Mouse (Mus musculus) ES-E14 (cell line): ENCODE data around the gene Sycp2. TPM values are rescaled to one million over a fixed set of nuclear protein-coding genes. Genes with fewer than 3 reads are reported as not detected.

Experiments
- DNase-seq: peaks from one replicate; pipeline ENCODE4 v3.0.0-alpha.2; 2013; ENCODE audit warnings: low read depth, low spot score
- H3K27ac ChIP-seq: 2 replicates; pipeline ENCODE4 v1.5.1; 2012; ENCODE audit warnings: low read depth, mild to moderate bottlenecking, low read length, moderate library complexity, mixed read lengths; ENCODE audit not compliant: poor library complexity, insufficient read depth, severe bottlenecking
- H3K36me3 ChIP-seq: 2 replicates; pipeline ENCODE4 v1.6.1; 2012; ENCODE audit warnings: mild to moderate bottlenecking, low read length, moderate library complexity, mixed read lengths; ENCODE audit not compliant: control insufficient read depth, poor library complexity, insufficient read depth, severe bottlenecking
- H3K4me1 ChIP-seq, 2 experiments: fragments of 150-350 bp in 1 of 2; sonication (generic) in 1 of 2; 2 replicates each; pipeline ENCODE4 v1.6.1; 2012; ENCODE audit warnings: low read length in 2 of 2, mild to moderate bottlenecking in 1 of 2, mixed read lengths in 1 of 2; ENCODE audit not compliant: control insufficient read depth in 2 of 2, insufficient read depth in 2 of 2, poor library complexity in 1 of 2
- H3K4me3 ChIP-seq, 2 experiments: fragments of 150-350 bp in 1 of 2; sonication (generic) in 1 of 2; 2 replicates each; pipeline ENCODE4 v1.5.1; 2012; ENCODE audit warnings: low read length in 2 of 2, low read depth in 1 of 2, mild to moderate bottlenecking in 1 of 2, mixed read lengths in 1 of 2; ENCODE audit not compliant: insufficient read depth in 1 of 2, poor library complexity in 1 of 2, severe bottlenecking in 1 of 2
- H3K9ac ChIP-seq: 2 replicates; pipeline ENCODE4 v1.6.1; 2012; ENCODE audit warnings: low read depth, mild to moderate bottlenecking, low read length, mixed read lengths; ENCODE audit not compliant: poor library complexity, insufficient read depth, severe bottlenecking
- H3K9me3 ChIP-seq: fragments of 150-350 bp; sonication (generic); 2 replicates; pipeline ENCODE4 v1.6.1; 2012; ENCODE audit warnings: low read depth, mild to moderate bottlenecking, low read length; ENCODE audit not compliant: control insufficient read depth, insufficient read depth
- CHD2 ChIP-seq: IDR thresholded peaks from 2 replicates; pipeline ENCODE4 v1.6.1; 2014; ENCODE audit warnings: mild to moderate bottlenecking, low read depth, low read length, inconsistent platforms
- HCFC1 ChIP-seq: IDR thresholded peaks from 2 replicates; pipeline ENCODE4 v1.6.1; 2012; ENCODE audit warnings: low read length, inconsistent platforms, borderline replicate concordance; ENCODE audit not compliant: insufficient read depth
- MAFK ChIP-seq: IDR thresholded peaks from 2 replicates; pipeline ENCODE4 v1.6.1; 2014; ENCODE audit warnings: mild to moderate bottlenecking, low read depth, low read length, inconsistent platforms; ENCODE audit not compliant: insufficient read depth
- ZC3H11A ChIP-seq: IDR thresholded peaks from 2 replicates; pipeline ENCODE4 v1.6.1; 2012; ENCODE audit warnings: low read depth, mild to moderate bottlenecking, inconsistent platforms, low read length, borderline replicate concordance
- ZNF384 ChIP-seq: IDR thresholded peaks from 2 replicates; pipeline ENCODE4 v1.6.1; 2012; ENCODE audit warnings: low read depth, low read length, inconsistent platforms
- in situ Hi-C, 2 experiments: fragments of 600-800 bp; cut with MboI; formaldehyde crosslinking; loops; one replicate each; pipeline ENCODE4 v1.15.1; 2025; ENCODE audit warnings: low sequenced_read_pairs in 2 of 2, inconsistent platforms in 1 of 2; ENCODE audit not compliant: unreplicated experiment in 2 of 2
- total RNA-seq: library from RNA; depleted of rRNA; stranded (reverse); fragments of 300-350 nt; gene quantifications from 2 replicates; pipeline ENCODE4 v1.2.3, GENCODE M21; 2012

Sycp2 gene
- total RNA-seq, 1 experiment: 1.4 TPM

DNA sequence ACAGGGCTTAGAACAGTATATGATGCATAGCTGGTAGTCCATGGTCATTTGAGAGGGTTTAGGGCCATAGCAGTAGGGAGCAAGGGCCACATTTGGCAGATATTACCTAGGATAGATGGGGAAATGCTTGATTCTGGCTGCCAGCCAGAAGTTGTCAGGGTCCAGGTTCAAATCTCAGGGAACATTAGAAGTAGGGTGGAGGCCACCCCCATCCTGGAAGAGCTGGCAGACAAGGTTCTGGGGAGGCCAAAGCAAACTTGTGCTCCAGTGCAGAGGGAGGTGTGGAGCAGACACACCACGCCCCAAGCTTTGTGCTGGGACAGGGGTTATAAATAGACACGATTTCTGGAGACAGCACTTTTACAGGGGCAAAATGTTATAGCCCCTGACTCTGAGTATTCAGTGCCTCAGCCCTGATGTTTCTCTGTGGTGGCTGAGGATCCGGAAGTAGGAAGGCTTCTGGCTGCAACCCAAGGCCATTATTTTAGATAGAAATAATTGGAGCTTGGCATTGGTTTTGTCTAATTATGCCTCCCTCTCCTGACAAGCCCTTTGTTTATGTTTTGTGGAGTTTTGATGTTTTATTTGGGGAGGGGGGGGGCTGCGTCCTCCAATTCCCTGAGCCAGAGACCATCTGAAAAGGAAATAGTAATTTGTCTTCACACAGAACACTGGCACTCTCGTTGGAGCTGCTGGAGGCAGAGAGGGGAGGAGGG is 80.6 kb downstream of the Sycp2 start:
- Histone ChIP-seq H3K36me3 (no peaks in the 10 kb centered on the region), H3K9ac (no peak overlapping the region), H3K9me3 (no peaks in the 10 kb centered on the region), H3K4me3 (no peak overlapping the region), H3K27ac (no peak overlapping the region), H3K4me1 (peaks cover 0 to 6% of the 10 kb centered on the region in 2 experiments; a peak in 1 of 4 replicates)
- TF ChIP-seq ZNF384 (no peak), MAFK (no peak), ZC3H11A (no peak), CHD2 (no peak), HCFC1 (no peak)
- in situ Hi-C loops: no loop called here
- DNase-seq: no peak

DNA sequence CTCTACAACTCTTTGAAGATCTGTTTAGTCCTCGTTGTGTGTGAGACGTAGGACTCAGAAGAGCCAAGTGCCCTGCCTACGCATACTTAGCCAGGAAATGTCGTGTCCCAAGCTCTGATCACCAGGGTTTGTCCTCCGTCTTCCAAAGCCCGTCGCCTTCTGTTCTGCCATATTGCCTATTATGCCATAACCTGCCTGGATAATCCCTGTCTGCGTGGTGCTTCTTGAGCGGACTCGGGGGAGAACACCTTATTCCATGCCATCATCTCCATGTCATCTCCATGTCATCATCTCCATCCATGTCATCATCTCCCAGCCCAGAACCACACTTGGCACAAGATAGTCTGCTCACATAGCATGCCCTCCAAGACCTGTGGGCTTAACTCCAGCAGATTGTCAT is 81.4 kb downstream of the Sycp2 start:
- H3K9ac ChIP-seq: no peak overlapping the region
- H3K9me3 ChIP-seq: no peaks in the 10 kb centered on the region
- H3K4me3 ChIP-seq: no peak overlapping the region
- no peak for DNase-seq
- in situ Hi-C loops: no loop called here
- H3K36me3 ChIP-seq: no peaks in the 10 kb centered on the region
- H3K4me1 ChIP-seq: peaks cover 0 to 6% of the 10 kb centered on the region in 2 experiments; a peak in 1 of 4 replicates
- TF ChIP-seq CHD2 (no peak), MAFK (no peak), ZC3H11A (no peak), ZNF384 (no peak), HCFC1 (no peak)
- H3K27ac ChIP-seq: no peak overlapping the region

DNA sequence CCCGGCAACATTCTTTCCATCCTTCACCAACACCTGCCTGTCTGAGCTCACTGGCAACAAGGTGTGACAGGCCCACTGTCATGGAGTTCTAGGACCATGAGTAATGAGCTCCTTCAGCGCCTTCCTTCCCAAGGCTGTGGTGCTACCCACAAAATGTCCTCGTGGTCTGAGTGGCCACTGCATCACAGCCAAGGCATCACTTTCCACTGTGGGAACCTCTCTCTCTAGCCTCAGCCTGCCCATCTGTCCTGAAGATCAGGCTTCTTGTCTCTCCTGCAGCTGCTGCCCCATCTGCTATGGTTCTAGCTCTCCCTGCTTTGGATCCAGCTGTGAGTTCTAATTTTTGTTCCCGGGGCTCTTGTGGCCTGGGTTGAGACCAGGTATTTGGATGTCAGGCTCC is 82.7 kb downstream of the Sycp2 start:
- Histone ChIP-seq H3K9ac (no peak overlapping the region), H3K27ac (no peak overlapping the region), H3K4me3 (no peak overlapping the region), H3K9me3 (no peaks in the 10 kb centered on the region), H3K36me3 (no peaks in the 10 kb centered on the region), H3K4me1 (peaks cover 0 to 6% of the 10 kb centered on the region in 2 experiments; a peak in 1 of 4 replicates)
- TF ChIP-seq ZC3H11A (no peak), CHD2 (no peak), MAFK (no peak), HCFC1 (no peak), ZNF384 (no peak)
- in situ Hi-C loops: no loop called here
- DNase-seq: no peak

DNA sequence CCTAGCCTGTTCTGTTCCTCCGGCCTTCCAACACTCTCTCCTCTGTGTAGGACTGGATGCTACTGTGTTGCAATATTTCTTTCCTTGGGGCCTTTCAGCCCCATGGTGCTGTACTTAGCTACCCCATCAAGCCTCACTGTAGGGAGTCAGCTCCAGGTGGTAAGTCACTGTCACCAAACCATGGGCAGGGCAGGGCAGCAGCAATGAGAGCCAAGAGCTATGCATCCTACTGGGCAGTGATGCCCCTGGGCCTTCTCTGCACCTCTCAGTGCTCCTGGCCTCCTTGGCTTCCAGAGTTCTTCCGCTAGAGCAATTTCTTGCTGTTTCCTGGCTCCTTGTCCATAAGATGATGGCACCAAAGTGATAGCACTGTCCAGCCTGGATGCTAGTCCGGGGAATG is 83.1 kb downstream of the Sycp2 start:
- Histone ChIP-seq H3K9me3 (no peaks in the 10 kb centered on the region), H3K4me1 (peaks cover 0 to 6% of the 10 kb centered on the region in 2 experiments; a peak in 1 of 4 replicates), H3K4me3 (no peak overlapping the region), H3K27ac (no peak overlapping the region), H3K9ac (no peak overlapping the region), H3K36me3 (no peaks in the 10 kb centered on the region)
- no peak for DNase-seq
- TF ChIP-seq ZNF384 (no peak), ZC3H11A (no peak), CHD2 (no peak), MAFK (no peak), HCFC1 (no peak)
- in situ Hi-C loops: no loop called here

DNA sequence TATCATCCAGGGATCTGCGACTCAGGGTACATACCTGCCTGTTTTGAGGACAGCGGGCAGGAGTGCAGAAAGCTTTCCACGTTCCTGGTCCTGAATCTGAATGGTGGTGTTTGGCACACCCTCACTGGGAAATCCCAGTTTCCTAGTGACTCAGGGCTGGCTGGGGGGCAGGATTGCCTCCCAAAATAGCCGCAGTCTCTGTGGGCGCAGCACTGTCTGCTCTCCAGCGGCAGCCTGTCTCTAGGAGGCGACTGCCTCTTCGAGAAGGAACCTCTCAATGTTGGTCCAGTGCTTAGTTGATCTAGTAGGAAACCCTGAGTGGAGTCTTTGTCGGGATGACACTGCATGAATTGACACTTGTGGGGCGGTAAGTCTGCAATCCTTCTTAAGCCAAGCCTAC is 86.2 kb downstream of the Sycp2 start:
- H3K4me3 ChIP-seq: no peak overlapping the region
- H3K9ac ChIP-seq: no peak overlapping the region
- TF ChIP-seq ZC3H11A: no peak
- no peaks in the 10 kb centered on the region for H3K9me3 ChIP-seq
- H3K27ac ChIP-seq: no peak overlapping the region
- H3K36me3 ChIP-seq: no peaks in the 10 kb centered on the region
- in situ Hi-C loops: no loop called here
- DNase-seq: no peak
- H3K4me1 ChIP-seq: no peaks in the 10 kb centered on the region
